Mouse (Mus musculus) ES-Bruce4 (cell line): Measurements from ENCODE around the gene Trnau1ap. TPM values are rescaled to one million over a fixed set of nuclear protein-coding genes. Genes with fewer than 3 reads are reported as not detected.

Experiments
- H3K27ac ChIP-seq: 2 replicates; pipeline ENCODE4 v1.5.1; 2012; ENCODE audit warnings: low read length, inconsistent platforms; ENCODE audit not compliant: insufficient read depth
- H3K27me3 ChIP-seq: 2 replicates; pipeline ENCODE4 v1.6.1; 2012; ENCODE audit warnings: mild to moderate bottlenecking, low read length, inconsistent platforms; ENCODE audit not compliant: control insufficient read depth, poor library complexity, insufficient read depth, severe bottlenecking
- H3K36me3 ChIP-seq: 2 replicates; pipeline ENCODE4 v1.6.1; 2012; ENCODE audit warnings: inconsistent platforms, mild to moderate bottlenecking, low read length, moderate library complexity; ENCODE audit not compliant: control insufficient read depth, poor library complexity, insufficient read depth, severe bottlenecking
- H3K4me1 ChIP-seq: one replicate; pipeline ENCODE4 v1.8.1; 2011; ENCODE audit warnings: low read length; ENCODE audit not compliant: control insufficient read depth, insufficient read depth
- H3K4me3 ChIP-seq: 2 replicates; pipeline ENCODE4 v1.5.1; 2011; ENCODE audit warnings: low read depth, mild to moderate bottlenecking, low read length
- H3K9ac ChIP-seq: 2 replicates; pipeline ENCODE4 v1.6.1; 2012; ENCODE audit warnings: low read depth, mild to moderate bottlenecking, inconsistent platforms; ENCODE audit not compliant: poor library complexity, severe bottlenecking
- H3K9me3 ChIP-seq: replicated peaks from 2 replicates; pipeline ENCODE4 v1.6.1; 2012; ENCODE audit warnings: mild to moderate bottlenecking, low read length, inconsistent platforms; ENCODE audit not compliant: control insufficient read depth, poor library complexity, insufficient read depth, severe bottlenecking
- CTCF ChIP-seq: IDR thresholded peaks from one replicate; pipeline ENCODE4 v1.8.1; 2011; ENCODE audit warnings: low read depth, low read length
- EP300 ChIP-seq: IDR thresholded peaks from 2 replicates; pipeline ENCODE4 v1.6.1; 2011; ENCODE audit warnings: low read depth, low read length; ENCODE audit not compliant: insufficient read depth
- POLR2A ChIP-seq: IDR thresholded peaks from one replicate; pipeline ENCODE4 v1.8.1; 2011; ENCODE audit warnings: low read length; ENCODE audit not compliant: insufficient read depth
- polyA plus RNA-seq: library from polyadenylated mRNA; stranded (reverse); fragments of >200 nt; gene quantifications from 2 replicates; pipeline ENCODE4 v1.2.4, GENCODE M21; 2011; ENCODE audit warnings: low read depth; ENCODE audit not compliant: missing spikeins, insufficient read depth, insufficient read length

Gene Trnau1ap
- polyA plus RNA-seq, 1 experiment: 35.2 TPM

DNA sequence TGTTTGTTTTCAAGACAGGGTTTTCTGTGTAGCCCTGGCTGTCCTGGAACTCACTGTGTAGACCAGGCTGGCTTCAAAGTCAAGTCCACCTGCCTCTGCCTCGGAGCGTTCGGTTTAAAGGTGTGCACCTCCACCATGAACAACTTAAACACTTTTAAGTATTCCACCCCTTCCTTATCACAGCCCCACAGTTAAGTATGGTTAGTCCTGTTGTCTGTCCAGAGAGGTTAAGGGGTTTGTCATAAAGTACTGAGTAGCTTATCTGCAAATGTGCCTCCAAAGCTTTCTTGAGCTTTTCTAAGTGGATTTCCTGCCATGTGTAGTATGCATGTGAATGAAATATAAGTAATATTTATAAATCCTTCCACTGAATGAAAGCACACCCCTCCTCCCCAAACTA is 53.4 kb downstream of the Trnau1ap start:
- H3K27ac ChIP-seq: no peak overlapping the region
- H3K36me3 ChIP-seq: 0 out of 2 replicates have a peak, but pooled peaks cover 5% of the 10 kb centered on the region
- peaks cover 1% of the 10 kb centered on the region for H3K4me1 ChIP-seq
- no peak overlapping the region for H3K9ac ChIP-seq
- no peaks in the 10 kb centered on the region for H3K27me3 ChIP-seq
- TF ChIP-seq POLR2A (no peak), EP300 (no peak)
- H3K9me3 ChIP-seq: no peaks in the 10 kb centered on the region
- no peak overlapping the region for H3K4me3 ChIP-seq

- Histone ChIP-seq H3K9ac (peak within 1 kb of the TSS; percentile 83), H3K27me3 (no peaks in the 10 kb centered on the region), H3K4me3 (peak within 1 kb of the TSS; percentile 97), H3K9me3 (no peaks in the 10 kb centered on the region), H3K27ac (peak within 1 kb of the TSS; percentile 17), H3K4me1 (peaks cover 2% of the 10 kb centered on the region), H3K36me3 (no peaks in the 10 kb centered on the region)
- TF ChIP-seq EP300 (0 out of 2 replicates have a peak, but pooled peaks have one; percentile 49), POLR2A (peak; percentile 98), CTCF (no peak)
These were observed 55.0 kb downstream of the Trnau1ap start, which contains the start of gene Taf12 for GRCm38 (mm10) chr4:132274156-132274862. Gene Taf12, plus strand, starts transcription at chr4:132274375.

- Histone ChIP-seq H3K4me3 (peak overlapping the region; percentile 23; the same call in 1 of the 2 replicates), H3K9ac (peak overlapping the region; percentile 83), H3K27ac (peak overlapping the region; percentile 48), H3K36me3 (no peaks in the 10 kb centered on the region), H3K4me1 (peaks cover 2% of the 10 kb centered on the region), H3K27me3 (no peaks in the 10 kb centered on the region), H3K9me3 (no peaks in the 10 kb centered on the region)
- TF ChIP-seq CTCF: no peak
- TF ChIP-seq POLR2A: no peak
These were observed 56.2 kb downstream of the Trnau1ap start for GRCm38 (mm10) chr4:132273166-132273565.

- Histone ChIP-seq H3K4me1 (peaks cover 2% of the 10 kb centered on the region), H3K36me3 (no peaks in the 10 kb centered on the region), H3K4me3 (no peak overlapping the region), H3K9me3 (no peaks in the 10 kb centered on the region), H3K27me3 (no peaks in the 10 kb centered on the region), H3K9ac (peak overlapping the region; percentile 36), H3K27ac (peak overlapping the region; percentile 81)
- TF ChIP-seq CTCF: peak; percentile 41
- peak; percentile 88 for TF ChIP-seq EP300
- TF ChIP-seq POLR2A: peak; percentile 100
These were observed 59.4 kb downstream of the Trnau1ap start for GRCm38 (mm10) chr4:132269740-132270560.

DNA sequence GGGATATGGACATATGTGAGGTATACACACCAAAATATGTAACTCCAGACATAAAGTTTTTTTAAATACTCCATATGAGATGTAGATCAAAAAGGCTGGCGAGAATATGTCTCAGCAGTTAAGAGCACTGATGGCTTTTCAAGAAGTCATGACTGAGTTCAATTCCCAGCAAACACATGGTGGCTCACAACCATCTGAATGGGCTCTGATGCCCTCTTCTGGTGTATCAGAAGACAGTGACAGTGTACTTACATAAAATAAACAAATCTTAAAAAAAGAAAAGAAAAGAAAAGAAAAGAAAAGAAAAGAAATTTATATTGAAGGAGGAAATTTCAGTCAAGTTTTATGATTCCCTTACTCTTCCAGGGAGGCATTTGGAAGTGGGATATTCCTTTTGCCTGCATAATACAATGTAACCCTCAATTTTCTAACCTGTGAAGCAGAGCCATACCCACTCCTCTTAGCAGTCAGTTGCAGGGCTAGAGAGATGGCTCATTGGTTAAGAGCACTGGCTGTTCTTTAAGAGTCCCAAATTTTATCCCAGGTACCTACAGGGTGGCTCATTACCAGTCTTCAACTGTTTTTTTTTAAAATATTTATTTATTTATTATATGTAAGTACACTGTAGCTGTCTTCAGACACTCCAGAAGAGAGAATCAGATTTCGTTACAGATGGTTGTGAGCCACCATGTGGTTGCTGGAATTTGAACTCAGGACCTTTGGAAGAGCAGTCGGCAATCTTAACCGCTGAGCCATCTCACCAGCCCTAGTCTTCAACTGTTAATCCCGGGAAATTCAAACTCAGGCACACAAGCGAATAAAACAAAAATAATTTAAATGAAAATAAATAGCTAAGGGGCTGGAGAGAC is 60.2 kb downstream of the Trnau1ap start:
- H3K9ac ChIP-seq: no peak overlapping the region
- no peak overlapping the region for H3K4me3 ChIP-seq
- H3K27ac ChIP-seq: 0 out of 2 replicates have a peak overlapping the region, but pooled peaks have one; percentile 39
- no peaks in the 10 kb centered on the region for H3K27me3 ChIP-seq
- no peaks in the 10 kb centered on the region for H3K36me3 ChIP-seq
- H3K4me1 ChIP-seq: peaks cover 2% of the 10 kb centered on the region
- TF ChIP-seq POLR2A (no peak), CTCF (no peak), EP300 (no peak)
- no peaks in the 10 kb centered on the region for H3K9me3 ChIP-seq
